Mouse (Mus musculus) heart, adult 18-20 months (tissue): ENCODE measurements at regions not wholly inside any gene's neighbourhood (a gene's known extent, or its start where the extent isn't known, plus 50 kb on each side); places are given as distances from the start of the nearest gene placed in this dataset.
A peak's percentile ranks its signal among the peaks of the same experiment; 100 is the strongest.

Experiments used
- DNase-seq, 2 experiments: peaks; one replicate each; pipeline ENCODE4 v3.0.0; 2021 to 2022; ENCODE audit warnings: mixed read lengths in 1 of 2

GRCm38 (mm10) chr10:45009676-45010075 is 57.3 kb upstream of the Prep start:
- DNase-seq = no peak

GRCm38 (mm10) chr10:45009235-45009634 is 57.8 kb upstream of the Prep start:
- DNase-seq = no peak

- peak in 1 of 2 experiments; percentile 10 for DNase-seq
These were observed 62.9 kb upstream of the Prep start for GRCm38 (mm10) chr10:45004037-45004653.

- peak in 1 of 2 experiments; percentile 8 for DNase-seq
These were observed 63.7 kb upstream of the Prep start for GRCm38 (mm10) chr10:45003344-45003681.

GRCm38 (mm10) chr10:45002637-45003343 is 64.2 kb upstream of the Prep start:
- DNase-seq = no peak

GRCm38 (mm10) chr10:45000873-45001859 is 65.8 kb upstream of the Prep start:
- DNase-seq = peak; percentile 36 to 80

- DNase-seq = peak in 1 of 2 experiments; percentile 12
These were observed 66.8 kb upstream of the Prep start for GRCm38 (mm10) chr10:45000027-45000840.

GRCm38 (mm10) chr10:44997906-44998289 is 69.1 kb upstream of the Prep start:
- no peak for DNase-seq

- DNase-seq = peak; percentile 40 to 60
These were observed 69.7 kb upstream of the Prep start for GRCm38 (mm10) chr10:44997184-44997905.

- no peak for DNase-seq
These were observed 71.2 kb upstream of the Prep start for GRCm38 (mm10) chr10:44995756-44996155.

GRCm38 (mm10) chr10:44994385-44995281 is 72.4 kb upstream of the Prep start:
- DNase-seq = no peak

GRCm38 (mm10) chr10:44993470-44994260 is 73.3 kb upstream of the Prep start:
- DNase-seq = no peak

GRCm38 (mm10) chr10:44989539-44989938 is 77.5 kb upstream of the Prep start:
- no peak for DNase-seq

- no peak for DNase-seq
These were observed 78.2 kb upstream of the Prep start for GRCm38 (mm10) chr10:44988756-44989155.

GRCm38 (mm10) chr10:44987615-44988014 is 79.4 kb upstream of the Prep start:
- peak in 1 of 2 experiments; percentile 2 for DNase-seq

- no peak for DNase-seq
These were observed 85.1 kb upstream of the Prep start for GRCm38 (mm10) chr10:44981913-44982312.

GRCm38 (mm10) chr10:44976815-44977214 is 90.2 kb upstream of the Prep start:
- DNase-seq = no peak

GRCm38 (mm10) chr10:44971911-44972310 is 95.1 kb upstream of the Prep start:
- peak; percentile 4 to 40 for DNase-seq

- DNase-seq = no peak
These were observed 107.0 kb upstream of the Prep start for GRCm38 (mm10) chr10:44959968-44960367.
